Mouse (Mus musculus) intestine, embryonic 14.5 days (tissue): ENCODE measurements at regions not wholly inside any gene's neighbourhood (a gene's known extent, or its start where the extent isn't known, plus 50 kb on each side); places are given as distances from the start of the nearest gene placed in this dataset.
A peak's percentile ranks its signal among the peaks of the same experiment; 100 is the strongest.
"Not testable (repeated sequence)": the region's sequence is repeated elsewhere in the genome, so short reads cannot be mapped to it uniquely, and the experiment has no call there.

Source experiments
- ATAC-seq: fragments of 200-750 bp; cut with Nextera tagmentation; replicated peaks from 2 replicates; pipeline ENCODE4 v1.8.0; 2017; ENCODE audit warnings: low read depth, moderate number of reproducible peaks, moderate TSS enrichment, moderate library complexity; ENCODE audit not compliant: low FRiP score, low TSS enrichment
- DNase-seq: peaks from one replicate; pipeline ENCODE4 v3.0.0-alpha.2; 2018; ENCODE audit warnings: low spot score
- H3K27ac ChIP-seq: fragments of 300-500 bp; sonication (generic); 2 replicates; pipeline ENCODE4 v1.5.1; 2014; ENCODE audit warnings: low read depth, mild to moderate bottlenecking, control low read depth
- H3K27me3 ChIP-seq: fragments of 300-500 bp; sonication (generic); replicated peaks from 2 replicates; pipeline ENCODE4 v1.6.1; 2014; ENCODE audit warnings: low read length, control low read depth; ENCODE audit not compliant: control insufficient read depth, insufficient read depth
- H3K36me3 ChIP-seq: fragments of 300-500 bp; sonication (generic); 2 replicates; pipeline ENCODE4 v1.6.1; 2014; ENCODE audit warnings: low read length, control low read depth; ENCODE audit not compliant: control insufficient read depth, insufficient read depth
- H3K4me1 ChIP-seq: fragments of 300-500 bp; sonication (generic); replicated peaks from 2 replicates; pipeline ENCODE4 v1.6.1; 2014; ENCODE audit warnings: low read length, control low read depth, mixed read lengths; ENCODE audit not compliant: control insufficient read depth, insufficient read depth
- H3K4me2 ChIP-seq: fragments of 300-500 bp; sonication (generic); 2 replicates; pipeline ENCODE4 v1.6.1; 2014; ENCODE audit warnings: low read length
- H3K4me3 ChIP-seq: fragments of 300-500 bp; sonication (generic); 2 replicates; pipeline ENCODE4 v1.5.1; 2014; ENCODE audit warnings: low read depth, low read length, control low read depth, mixed read lengths
- H3K9ac ChIP-seq: fragments of 300-500 bp; sonication (generic); 2 replicates; pipeline ENCODE4 v1.6.1; 2014; ENCODE audit warnings: mild to moderate bottlenecking, low read length
- H3K9me3 ChIP-seq: fragments of 300-500 bp; sonication (generic); 2 replicates; pipeline ENCODE4 v1.6.1; 2016; ENCODE audit warnings: low read length, control low read depth; ENCODE audit not compliant: control insufficient read depth
- WGBS: fragments of 180-500 bp; shearing (Covaris S2); extraction: QIAGEN DNeasy Blood & Tissue Kit; methylation state at CpG from one replicate; pipeline ENCODE4 v1.1.7; 2014; 5-methylcytosine and 5-hydroxymethylcytosine counted together

GRCm38 (mm10) chr14:100980754-100981153 lies 219.4 kb downstream of the Prr30 start:
- H3K36me3 ChIP-seq = no peaks in the 10 kb centered on the region
- H3K4me2 ChIP-seq = no peak overlapping the region
- no peak for ATAC-seq
- no peaks in the 10 kb centered on the region for H3K9me3 ChIP-seq
- no peak overlapping the region for H3K27ac ChIP-seq
- no peaks in the 10 kb centered on the region for H3K27me3 ChIP-seq
- H3K4me3 ChIP-seq = no peak overlapping the region
- DNase-seq = no peak
- no peak overlapping the region for H3K9ac ChIP-seq
- H3K4me1 ChIP-seq = no peaks in the 10 kb centered on the region
- WGBS = 91% methylated on average over 5 of the region's 5 CpGs

DNA sequence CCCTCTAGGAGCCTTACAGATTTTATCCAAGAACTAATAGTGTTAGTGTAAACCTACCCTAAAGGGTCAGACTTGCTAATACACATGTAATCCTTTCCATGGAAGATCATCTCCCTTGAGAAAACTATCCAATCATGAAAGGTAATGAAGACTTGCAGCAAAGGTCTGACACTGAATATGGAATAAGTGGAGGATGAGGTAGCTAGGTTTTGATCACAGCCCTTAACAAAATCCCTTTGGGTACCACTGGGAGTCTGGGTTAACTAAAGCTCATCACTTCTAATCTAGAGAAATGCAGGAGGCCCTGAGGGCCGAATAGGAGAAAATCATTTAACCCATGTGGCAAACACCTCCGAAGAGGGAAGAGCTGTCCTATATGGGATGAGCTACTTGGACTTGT lies 221.6 kb downstream of the Prr30 start:
- ATAC-seq = no peak
- WGBS = 81% methylated on average over 2 of the region's 2 CpGs

DNA sequence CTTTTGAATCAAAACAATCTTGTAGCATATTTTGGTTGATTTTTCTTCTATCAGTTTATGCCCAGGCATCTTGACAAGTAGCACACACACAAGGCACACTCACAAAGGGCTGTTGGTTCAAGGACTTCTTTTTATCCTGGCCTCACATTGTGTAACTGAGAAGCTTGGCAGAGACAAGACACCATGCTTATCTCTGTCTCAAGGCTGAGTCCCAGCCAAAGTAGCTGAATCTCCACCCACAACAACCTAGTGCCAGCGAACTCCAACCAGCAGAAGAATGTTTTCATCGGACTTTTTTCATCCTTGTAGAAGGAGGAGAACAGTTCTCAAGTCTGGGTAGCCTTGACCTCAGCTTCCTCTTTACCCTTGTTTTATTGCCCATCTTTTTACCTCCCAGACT lies 229.2 kb downstream of the Prr30 start:
- no peaks in the 10 kb centered on the region for H3K9me3 ChIP-seq
- H3K4me1 ChIP-seq = no peaks in the 10 kb centered on the region
- no peaks in the 10 kb centered on the region for H3K36me3 ChIP-seq
- ATAC-seq (no peak), DNase-seq (no peak)
- no peaks in the 10 kb centered on the region for H3K27me3 ChIP-seq
- WGBS = 83% methylated on average over 2 of the region's 2 CpGs
- H3K9ac ChIP-seq = no peak overlapping the region
- H3K27ac ChIP-seq = no peak overlapping the region
- no peak overlapping the region for H3K4me3 ChIP-seq
- no peak overlapping the region for H3K4me2 ChIP-seq

More for the DNA sequence above, 221.6 kb downstream of the Prr30 start:
- no peak for DNase-seq
- Histone ChIP-seq H3K27me3 (no peaks in the 10 kb centered on the region), H3K4me3 (no peak overlapping the region), H3K27ac (no peak overlapping the region), H3K9ac (no peak overlapping the region), H3K36me3 (no peaks in the 10 kb centered on the region), H3K4me2 (no peak overlapping the region), H3K4me1 (no peaks in the 10 kb centered on the region), H3K9me3 (no peaks in the 10 kb centered on the region)

DNA sequence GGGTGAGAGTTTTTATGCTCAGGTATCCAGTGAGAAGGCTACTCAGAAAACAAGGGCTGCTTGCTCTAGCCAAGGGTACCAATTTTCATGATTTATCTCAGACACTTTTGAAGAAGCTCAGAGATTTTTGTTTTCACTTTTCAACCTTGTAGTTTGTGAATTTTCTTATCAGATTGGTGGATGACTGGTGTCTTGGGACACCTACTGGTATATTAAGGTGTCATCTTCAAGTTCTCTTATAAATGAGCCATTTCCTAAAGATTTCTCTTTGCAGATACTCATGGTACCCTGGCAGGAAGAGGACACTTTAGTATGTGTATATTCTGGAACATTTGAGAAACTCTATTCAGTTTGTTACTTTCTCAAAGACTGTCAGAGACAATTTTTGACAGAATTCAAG lies 239.9 kb downstream of the Prr30 start:
- Histone ChIP-seq H3K36me3 (no peaks in the 10 kb centered on the region), H3K9me3 (no peaks in the 10 kb centered on the region), H3K9ac (no peak overlapping the region), H3K27me3 (no peaks in the 10 kb centered on the region), H3K4me3 (no peak overlapping the region), H3K4me2 (no peak overlapping the region), H3K4me1 (no peaks in the 10 kb centered on the region), H3K27ac (no peak overlapping the region)
- ATAC-seq (no peak), DNase-seq (no peak)

- H3K4me1 ChIP-seq = no peaks in the 10 kb centered on the region; the same call in 1 of the 2 replicates
- ATAC-seq (no peak), DNase-seq (no peak)
- H3K9me3 ChIP-seq = no peaks in the 10 kb centered on the region
- H3K4me2 ChIP-seq = no peak overlapping the region
- H3K9ac ChIP-seq = no peak overlapping the region
- no peak overlapping the region for H3K27ac ChIP-seq
- WGBS = 79% methylated on average over 1 of the region's 1 CpGs
- no peak overlapping the region for H3K4me3 ChIP-seq
- no peaks in the 10 kb centered on the region for H3K36me3 ChIP-seq
- H3K27me3 ChIP-seq = no peaks in the 10 kb centered on the region
Observed at GRCm38 (mm10) chr14:100955806-100956436, 244.2 kb downstream of the Prr30 start.

- Histone ChIP-seq H3K9ac (no peak overlapping the region), H3K4me1 (no peaks in the 10 kb centered on the region; the same call in 1 of the 2 replicates), H3K4me3 (no peak overlapping the region), H3K9me3 (no peaks in the 10 kb centered on the region), H3K36me3 (no peaks in the 10 kb centered on the region), H3K27me3 (no peaks in the 10 kb centered on the region), H3K27ac (no peak overlapping the region), H3K4me2 (no peak overlapping the region)
- ATAC-seq (0 out of 2 replicates have a peak, but pooled peaks have one; percentile 23), DNase-seq (no peak)
- WGBS = 37% methylated on average over 3 of the region's 3 CpGs
Observed at GRCm38 (mm10) chr14:100950681-100951119, 249.4 kb downstream of the Prr30 start.

- not testable (repeated sequence) for H3K27me3 ChIP-seq, H3K4me1 ChIP-seq, H3K27ac ChIP-seq, DNase-seq, H3K4me3 ChIP-seq, H3K9me3 ChIP-seq, H3K4me2 ChIP-seq, ATAC-seq, H3K36me3 ChIP-seq, H3K9ac ChIP-seq
Observed at GRCm38 (mm10) chr14:100947625-100948024, 252.5 kb downstream of the Prr30 start.

DNA sequence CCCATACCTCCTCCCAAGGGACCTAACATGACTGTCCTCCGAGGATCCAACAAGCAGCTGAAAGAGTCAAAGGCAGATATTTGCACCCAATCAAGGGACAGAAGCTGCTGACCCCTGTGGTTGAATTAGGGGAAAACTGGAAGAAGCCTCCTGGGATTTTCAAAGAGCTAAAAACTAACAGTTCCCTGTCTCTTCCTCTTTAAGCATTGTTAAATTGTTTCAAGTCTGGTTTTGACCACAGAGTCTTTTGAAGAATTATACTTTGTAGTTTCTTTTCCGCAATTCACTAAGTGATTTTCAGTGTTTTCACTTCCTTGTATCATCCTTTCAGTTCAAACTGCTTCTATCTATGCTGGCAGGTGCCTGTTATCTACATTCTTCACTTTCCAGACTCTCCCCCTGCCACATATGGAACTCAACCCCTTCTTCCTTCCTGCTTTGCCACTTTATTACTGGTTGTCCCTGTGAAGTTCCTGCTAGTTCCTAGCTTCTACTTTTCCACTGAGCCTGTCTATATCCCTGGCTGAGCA lies 262.7 kb downstream of the Prr30 start:
- WGBS = 77% methylated on average over 2 of the region's 2 CpGs
- Histone ChIP-seq H3K9ac (no peak overlapping the region), H3K4me1 (no peaks in the 10 kb centered on the region), H3K4me2 (no peak overlapping the region), H3K36me3 (no peaks in the 10 kb centered on the region), H3K27me3 (no peaks in the 10 kb centered on the region), H3K9me3 (no peaks in the 10 kb centered on the region), H3K27ac (no peak overlapping the region), H3K4me3 (no peak overlapping the region)
- DNase-seq = no peak
- no peak for ATAC-seq

DNA sequence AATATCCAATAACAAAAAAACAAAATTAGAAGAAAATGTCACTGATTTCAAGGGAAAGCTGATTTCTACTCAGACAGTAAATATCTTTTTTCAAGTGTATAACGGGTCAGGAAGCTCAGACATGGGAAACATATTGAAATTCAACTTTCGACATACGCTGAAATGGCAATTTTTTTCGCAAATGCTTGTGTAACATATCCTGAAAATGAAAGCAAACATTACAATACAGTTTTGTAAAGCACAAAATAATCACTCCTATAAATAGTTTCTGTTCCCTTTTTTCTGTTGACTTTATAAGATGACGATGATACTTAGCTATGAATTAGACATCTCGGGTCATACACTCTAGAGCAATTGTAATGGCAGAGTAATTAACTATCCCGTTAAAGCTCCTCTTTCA lies 265.6 kb downstream of the Prr30 start:
- Histone ChIP-seq H3K27me3 (no peaks in the 10 kb centered on the region), H3K9ac (no peak overlapping the region), H3K9me3 (no peaks in the 10 kb centered on the region), H3K4me3 (no peak overlapping the region), H3K36me3 (no peaks in the 10 kb centered on the region), H3K27ac (no peak overlapping the region), H3K4me2 (no peak overlapping the region), H3K4me1 (no peaks in the 10 kb centered on the region)
- DNase-seq = no peak
- WGBS = 87% methylated on average over 7 of the region's 7 CpGs
- no peak for ATAC-seq
